Mouse (Mus musculus) MEL (cell line): ENCODE data around the gene Sgcg. TPM values are rescaled to one million over a fixed set of nuclear protein-coding genes. Genes with fewer than 3 reads are reported as not detected.
A peak's percentile ranks its signal among the peaks of the same experiment; 100 is the strongest.

Source experiments
- DNase-seq: peaks from one replicate; pipeline ENCODE4 v3.0.0; 2011; ENCODE audit warnings: low read depth, low spot score
- H3K27ac ChIP-seq: 2 replicates; pipeline ENCODE4 v1.5.1; 2012; ENCODE audit warnings: low read depth, mild to moderate bottlenecking, control low read depth, low read length, moderate library complexity; ENCODE audit not compliant: control insufficient read depth
- H3K27me3 ChIP-seq, 2 experiments: fragments of 150-350 bp in 1 of 2; sonication (generic) in 1 of 2; 2 replicates each; pipeline ENCODE4 v1.6.1; 2012; ENCODE audit warnings: low read length in 2 of 2, mild to moderate bottlenecking in 2 of 2, improper control_type of control experiment in 1 of 2, moderate library complexity in 1 of 2; ENCODE audit not compliant: insufficient read depth in 2 of 2, control insufficient read depth in 1 of 2
- H3K36me3 ChIP-seq, 2 experiments: 2 replicates each; pipeline ENCODE4 v1.6.1; 2012 to 2014; ENCODE audit warnings: low read length in 2 of 2, improper control_type of control experiment in 1 of 2, inconsistent platforms in 1 of 2, mild to moderate bottlenecking in 1 of 2; ENCODE audit not compliant: insufficient read depth in 2 of 2, control insufficient read depth in 1 of 2
- H3K4me1 ChIP-seq, 2 experiments: fragments of 150-350 bp in 1 of 2; sonication (generic) in 1 of 2; 2 replicates each; pipeline ENCODE4 v1.6.1; 2012; ENCODE audit warnings: low read length in 2 of 2, improper control_type of control experiment in 1 of 2, mild to moderate bottlenecking in 1 of 2; ENCODE audit not compliant: insufficient read depth in 2 of 2, control insufficient read depth in 1 of 2
- H3K4me3 ChIP-seq, 2 experiments: fragments of 150-350 bp in 1 of 2; sonication (generic) in 1 of 2; 2 replicates each; pipeline ENCODE4 v1.5.1; 2012; ENCODE audit warnings: low read depth in 2 of 2, low read length in 2 of 2, mild to moderate bottlenecking in 2 of 2, moderate library complexity in 2 of 2, control low read depth in 1 of 2, improper control_type of control experiment in 1 of 2; ENCODE audit not compliant: control insufficient read depth in 1 of 2, insufficient read depth in 1 of 2
- H3K79me2 ChIP-seq: 2 replicates; pipeline ENCODE4 v1.6.1; 2012; ENCODE audit warnings: mild to moderate bottlenecking, low read length, moderate library complexity; ENCODE audit not compliant: control insufficient read depth, poor library complexity, insufficient read depth
- H3K9ac ChIP-seq: 2 replicates; pipeline ENCODE4 v1.6.1; 2012; ENCODE audit warnings: low read depth, mild to moderate bottlenecking, control low read depth, low read length, moderate library complexity; ENCODE audit not compliant: control insufficient read depth, poor library complexity, severe bottlenecking
- H3K9me3 ChIP-seq: fragments of 150-350 bp; sonication (generic); replicated peaks from 2 replicates; pipeline ENCODE4 v1.6.1; 2012; ENCODE audit warnings: mild to moderate bottlenecking, low read length, improper control_type of control experiment, moderate library complexity; ENCODE audit not compliant: insufficient read depth
- CHD1 ChIP-seq: IDR thresholded peaks from 2 replicates; pipeline ENCODE4 v1.6.1; 2012; ENCODE audit warnings: low read depth, mild to moderate bottlenecking, inconsistent platforms, low read length, improper control_type of control experiment
- CTCF ChIP-seq, 3 experiments: IDR thresholded peaks in 2 of 3; conservative IDR thresholded peaks in 1 of 3; 2 replicates each; pipeline ENCODE4 v1.5.1; 2011 to 2012; ENCODE audit warnings: low read length in 3 of 3, low read depth in 2 of 3, mild to moderate bottlenecking in 2 of 3, improper control_type of control experiment in 1 of 3, inconsistent platforms in 1 of 3, mixed read lengths in 1 of 3, moderate library complexity in 1 of 3; ENCODE audit not compliant: control insufficient read depth in 1 of 3, insufficient read depth in 1 of 3, poor library complexity in 1 of 3, severe bottlenecking in 1 of 3
- EP300 ChIP-seq, 2 experiments: IDR thresholded peaks; 2 replicates each; pipeline ENCODE4 v1.6.1; 2011; ENCODE audit warnings: improper control_type of control experiment in 2 of 2, low read length in 2 of 2, low read depth in 1 of 2, mild to moderate bottlenecking in 1 of 2
- GATA1 ChIP-seq: IDR thresholded peaks from 2 replicates; pipeline ENCODE4 v1.6.1; 2011; ENCODE audit warnings: low read depth, low read length, improper control_type of control experiment
- HCFC1 ChIP-seq: IDR thresholded peaks from 2 replicates; pipeline ENCODE4 v1.6.1; 2012; ENCODE audit warnings: low read depth, mild to moderate bottlenecking, inconsistent platforms, low read length, improper control_type of control experiment, moderate library complexity
- MAX ChIP-seq: IDR thresholded peaks from 2 replicates; pipeline ENCODE4 v1.6.1; 2011; ENCODE audit warnings: low read length, improper control_type of control experiment
- MXI1 ChIP-seq: IDR thresholded peaks from 2 replicates; pipeline ENCODE4 v1.6.1; 2011; ENCODE audit warnings: mild to moderate bottlenecking, low read depth, low read length, improper control_type of control experiment
- POLR2A ChIP-seq, 2 experiments: IDR thresholded peaks; 2 replicates each; pipeline ENCODE4 v1.6.1; 2011 to 2012; ENCODE audit warnings: low read length in 2 of 2, mild to moderate bottlenecking in 2 of 2, control low read depth in 1 of 2, improper control_type of control experiment in 1 of 2, low read depth in 1 of 2, moderate library complexity in 1 of 2; ENCODE audit not compliant: control insufficient read depth in 1 of 2, insufficient read depth in 1 of 2, poor library complexity in 1 of 2
- POLR2AphosphoS5 ChIP-seq: IDR thresholded peaks from 2 replicates; pipeline ENCODE4 v1.6.1; 2012; ENCODE audit warnings: low read depth, borderline replicate concordance, mild to moderate bottlenecking, inconsistent platforms, low read length, moderate library complexity, mixed read lengths
- SIN3A ChIP-seq: IDR thresholded peaks from 2 replicates; pipeline ENCODE4 v1.6.1; 2012; ENCODE audit warnings: low read length, improper control_type of control experiment, inconsistent platforms
- TBP ChIP-seq: IDR thresholded peaks from 2 replicates; pipeline ENCODE4 v1.8.0; 2011; ENCODE audit warnings: low read depth, low read length, improper control_type of control experiment
- TCF12 ChIP-seq: IDR thresholded peaks from 2 replicates; pipeline ENCODE4 v1.6.1; 2014; ENCODE audit warnings: low read depth, mild to moderate bottlenecking, inconsistent platforms, low read length, improper control_type of control experiment, moderate library complexity
- USF1 ChIP-seq: IDR thresholded peaks from 2 replicates; pipeline ENCODE4 v1.6.1; 2014; ENCODE audit warnings: low read depth, mild to moderate bottlenecking, inconsistent platforms, low read length, improper control_type of control experiment, moderate library complexity
- ZC3H11A ChIP-seq: IDR thresholded peaks from 2 replicates; pipeline ENCODE4 v1.6.1; 2012; ENCODE audit warnings: low read depth, mild to moderate bottlenecking, inconsistent platforms, low read length, improper control_type of control experiment
- polyA plus RNA-seq, 2 experiments: library from polyadenylated mRNA; stranded (reverse) in 1 of 2; unstranded in 1 of 2; fragments of >175 nt in 1 of 2; fragments of >200 nt in 1 of 2; gene quantifications; 2 replicates each; pipeline versions ENCODE4 v1.2.1 to v1.2.4; 2012; ENCODE audit warnings: low replicate concordance in 2 of 2, low read depth in 1 of 2; ENCODE audit not compliant: insufficient read length in 2 of 2, insufficient read depth in 1 of 2, missing spikeins in 1 of 2
- total RNA-seq: library from RNA; depleted of rRNA; stranded (reverse); fragments of 300-350 nt; gene quantifications from 2 replicates; pipeline ENCODE4 v1.2.3, GENCODE M21; 2012

Gene Sgcg
- total and polyA plus RNA-seq, 3 experiments: not detected

- DNase-seq: no peak
- Histone ChIP-seq H3K4me1 (no peaks in the 10 kb centered on the region), H3K36me3 (peaks cover 0 to 2% of the 10 kb centered on the region in 2 experiments; a peak in 2 of 4 replicates), H3K79me2 (no peaks in the 10 kb centered on the region), H3K27me3 (no peaks in the 10 kb centered on the region), H3K9me3 (no peaks in the 10 kb centered on the region), H3K9ac (no peak overlapping the region), H3K27ac (no peak overlapping the region), H3K4me3 (no peak overlapping the region)
- TF ChIP-seq EP300 (IDR thresholded peaks at IDR 0.05; ENCODE audit: low read depth in 1 of 2, low read length in 2 of 2) (no peak), POLR2AphosphoS5 (no peak), GATA1 (0 out of 2 replicates have a peak, but pooled peaks have one; percentile 22)
Measured at GRCm38 (mm10) chr14:61191904-61192303, 66.4 kb downstream of the Sgcg start.

GRCm38 (mm10) chr14:61173229-61173628, 85.1 kb downstream of the Sgcg start:
- TF ChIP-seq TBP: peak; percentile 30
- TF ChIP-seq MAX: 0 out of 2 replicates have a peak, but pooled peaks have one; percentile 5
- peak; percentile 17 for TF ChIP-seq MXI1
- TF ChIP-seq CHD1: peak; percentile 66; the same call in 1 of the 2 replicates
- peak; percentile 4 to 39; a peak in 2 of 4 replicates for TF ChIP-seq POLR2A (IDR thresholded peaks at IDR 0.05; ENCODE audit: control insufficient read depth in 1 of 2, insufficient read depth in 1 of 2, low read depth in 1 of 2, low read length in 2 of 2, poor library complexity in 1 of 2)
- TF ChIP-seq POLR2AphosphoS5: 0 out of 2 replicates have a peak, but pooled peaks have one; percentile 22
- no peak for TF ChIP-seq TCF12
- peak; percentile 2; the same call in 1 of the 2 replicates for TF ChIP-seq HCFC1
- TF ChIP-seq SIN3A: peak; percentile 77
- TF ChIP-seq CTCF (IDR thresholded peaks at IDR 0.05 in 2 of 3, conservative IDR thresholded peaks at IDR 0.05 in 1 of 3; ENCODE audit: control insufficient read depth in 1 of 3, insufficient read depth in 1 of 3, low read depth in 2 of 3, low read length in 3 of 3, poor library complexity in 1 of 3, severe bottlenecking in 1 of 3): 0 out of 6 replicates have a peak, but pooled peaks of 1 of the 3 experiments have one; percentile 14
- TF ChIP-seq USF1: no peak
- no peak for TF ChIP-seq ZC3H11A
- H3K79me2 ChIP-seq: peaks cover 19% of the 10 kb centered on the region
- H3K27ac ChIP-seq: peak overlapping the region; percentile 59
- H3K9me3 ChIP-seq: no peaks in the 10 kb centered on the region
- H3K4me3 ChIP-seq: peak overlapping the region; percentile 70 to 88
- H3K27me3 ChIP-seq: no peaks in the 10 kb centered on the region
- peaks cover 0 to 8% of the 10 kb centered on the region in 2 experiments; a peak in 2 of 4 replicates for H3K4me1 ChIP-seq
- H3K36me3 ChIP-seq: peaks cover 3 to 13% of the 10 kb centered on the region in 2 experiments; a peak in 3 of 4 replicates
- H3K9ac ChIP-seq: peak overlapping the region; percentile 85
- DNase-seq: peak; percentile 83
